Mouse (Mus musculus): ENCODE measurements around the gene Ces2e. TPM values are rescaled to one million over a fixed set of nuclear protein-coding genes. Genes with fewer than 3 reads are reported as not detected.

The Ces2e gene
- 0.04 TPM in 1 of 2 replicates, not detected in the other for polyA plus RNA-seq (2012; rRNA removed)

GRCm38 (mm10) chr8:104925972-104926596, at the start of gene Ces2e:
Ces2e (plus strand) TSS chr8:104926260.

GRCm38 (mm10) chr8:104947056-104947455, 21.0 kb downstream of the Ces2e start, which contains the start of gene Ces2f:
Ces2f (plus strand) TSS chr8:104947356.

GRCm38 (mm10) chr8:104961537-104961961, 35.5 kb downstream of the Ces2e start, which contains the start of gene Ces2g:
Ces2g (plus strand) TSS chr8:104961718.

Other genes starting within 250 kb of the Ces2e start
- gene Ces2a, start 192.3 kb upstream of the Ces2e start, polyA plus RNA-seq (2012; rRNA removed): not detected in 2 replicates
- 0.25 and 0.34 TPM in 2 replicates for gene Ces2b, start 94.7 kb upstream of the Ces2e start, polyA plus RNA-seq (2012; rRNA removed)
- gene Ces2c, start 79.2 kb upstream of the Ces2e start, polyA plus RNA-seq (2012; rRNA removed): not detected in 2 replicates
- gene Ces2f, start 21.1 kb downstream of the Ces2e start, polyA plus RNA-seq (2012; rRNA removed): 0.03 TPM in 1 of 2 replicates, not detected in the other
- gene Ces2g, start 35.5 kb downstream of the Ces2e start, polyA plus RNA-seq (2012; rRNA removed): 0.02 and 0.16 TPM in 2 replicates
- gene Ces2h, start 74.6 kb downstream of the Ces2e start, polyA plus RNA-seq (2012; rRNA removed): not detected in 2 replicates
- gene Ces3a, start 122.3 kb downstream of the Ces2e start, polyA plus RNA-seq (2012; rRNA removed): not detected in 2 replicates
- gene Ces3b, start 157.5 kb downstream of the Ces2e start, polyA plus RNA-seq (2012; rRNA removed): not detected in 2 replicates
- gene Ces4a, start 205.5 kb downstream of the Ces2e start, polyA plus RNA-seq (2012; rRNA removed): 0.05 TPM in 1 of 2 replicates, not detected in the other
- 25.0 and 35.6 TPM in 2 replicates for gene Cbfb, start 244.4 kb downstream of the Ces2e start, polyA plus RNA-seq (2012; rRNA removed)

Data from central nervous system, embryonic 14 days (tissue).